Mouse (Mus musculus) limb, embryonic 13.5 days (tissue): ENCODE measurements at regions not wholly inside any gene's neighbourhood (a gene's known extent, or its start where the extent isn't known, plus 50 kb on each side); places are given as distances from the start of the nearest gene placed in this dataset.
A peak's percentile ranks its signal among the peaks of the same experiment; 100 is the strongest.

ENCODE experiments used
- ATAC-seq: fragments of 200-750 bp; cut with Nextera tagmentation; 2 replicates; pipeline ENCODE4 v1.8.0; 2017; ENCODE audit warnings: low read depth, moderate number of reproducible peaks, moderate TSS enrichment; ENCODE audit not compliant: low FRiP score
- H3K27ac ChIP-seq: fragments of 300-500 bp; sonication (generic); 2 replicates; pipeline ENCODE4 v1.5.1; 2015; ENCODE audit warnings: inconsistent platforms, mild to moderate bottlenecking, moderate library complexity
- H3K27me3 ChIP-seq: fragments of 300-500 bp; sonication (generic); 2 replicates; pipeline ENCODE4 v1.6.1; 2015; ENCODE audit warnings: mild to moderate bottlenecking, inconsistent platforms
- H3K36me3 ChIP-seq: fragments of 300-500 bp; sonication (generic); 2 replicates; pipeline ENCODE4 v1.6.1; 2015; ENCODE audit warnings: inconsistent platforms, mild to moderate bottlenecking, moderate library complexity
- H3K4me1 ChIP-seq: fragments of 300-500 bp; sonication (generic); 2 replicates; pipeline ENCODE4 v1.6.1; 2015; ENCODE audit warnings: inconsistent platforms
- H3K4me2 ChIP-seq: fragments of 300-500 bp; sonication (generic); replicated peaks from 2 replicates; pipeline ENCODE4 v1.6.1; 2015; ENCODE audit warnings: inconsistent platforms, mild to moderate bottlenecking, moderate library complexity
- H3K4me3 ChIP-seq: fragments of 300-500 bp; sonication (generic); 2 replicates; pipeline ENCODE4 v1.5.1; 2015; ENCODE audit warnings: moderate library complexity, mild to moderate bottlenecking, inconsistent platforms
- H3K9ac ChIP-seq: fragments of 300-500 bp; sonication (generic); 2 replicates; pipeline ENCODE4 v1.6.1; 2015; ENCODE audit warnings: mild to moderate bottlenecking, inconsistent platforms
- H3K9me3 ChIP-seq: fragments of 300-500 bp; sonication (generic); 2 replicates; pipeline ENCODE4 v1.6.1; 2016; ENCODE audit warnings: inconsistent platforms
- WGBS: fragments of 180-500 bp; shearing (Covaris S2); methylation state at CpG from one replicate; pipeline ENCODE4 v1.1.7; 2015; 5-methylcytosine and 5-hydroxymethylcytosine counted together

DNA sequence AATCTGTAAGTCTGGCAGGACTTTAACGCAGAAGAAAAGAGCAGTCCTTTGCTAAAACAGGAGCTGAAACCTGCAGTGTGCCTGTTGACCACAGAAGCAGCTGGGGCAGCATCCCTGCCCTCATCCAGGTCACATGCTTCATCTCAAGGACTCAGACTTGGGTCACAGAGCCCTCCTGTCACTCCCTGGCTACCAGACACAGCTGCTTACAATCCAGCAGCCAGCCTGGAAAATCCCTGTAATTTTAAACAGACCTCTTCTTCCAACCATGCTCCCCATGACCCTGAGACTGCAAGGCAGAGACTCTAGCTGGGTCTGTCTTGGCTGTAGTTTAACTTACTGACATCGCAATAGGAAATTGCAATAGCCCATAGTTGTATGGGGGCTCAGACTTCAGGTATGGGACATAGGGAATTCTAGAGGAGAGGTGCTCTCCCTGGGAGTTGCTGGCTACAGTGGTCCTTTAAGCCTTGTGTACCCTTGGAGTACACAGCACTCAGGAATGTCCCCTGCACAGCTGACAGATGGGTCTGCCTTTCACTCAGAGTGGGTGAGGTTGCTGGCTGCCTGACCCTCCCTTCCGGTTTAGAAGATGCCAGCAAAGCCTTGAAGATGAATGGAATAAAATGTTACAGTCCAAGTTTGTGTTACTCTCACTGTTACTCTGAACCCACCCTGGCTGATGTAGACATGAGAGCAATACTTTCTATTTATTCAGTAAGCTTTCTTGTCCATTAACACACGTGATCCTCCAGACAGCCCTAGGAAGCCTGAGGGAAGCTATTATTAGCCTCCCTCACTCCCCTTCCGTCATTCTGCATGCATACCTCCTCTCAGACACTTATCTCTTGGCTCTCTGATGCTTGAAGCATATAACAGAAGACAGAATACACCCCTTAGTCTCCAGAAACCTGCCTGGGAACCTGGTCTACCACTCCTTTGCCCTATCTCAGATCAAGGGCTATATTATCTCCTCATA lies 159.7 kb downstream of the Sox11 start:
- H3K36me3 ChIP-seq, result no peaks in the 10 kb centered on the region
- WGBS, result 16% methylated on average over 5 of the region's 5 CpGs
- H3K4me2 ChIP-seq, result no peak overlapping the region
- no peak overlapping the region for H3K4me3 ChIP-seq
- ATAC-seq, result peak; percentile 71
- no peaks in the 10 kb centered on the region for H3K27me3 ChIP-seq
- H3K27ac ChIP-seq, result peak overlapping the region; percentile 48
- peak overlapping the region; percentile 1; the same call in 1 of the 2 replicates for H3K9ac ChIP-seq
- peaks cover 48% of the 10 kb centered on the region for H3K4me1 ChIP-seq
- H3K9me3 ChIP-seq, result peaks cover 3% of the 10 kb centered on the region; the same call in 1 of the 2 replicates

DNA sequence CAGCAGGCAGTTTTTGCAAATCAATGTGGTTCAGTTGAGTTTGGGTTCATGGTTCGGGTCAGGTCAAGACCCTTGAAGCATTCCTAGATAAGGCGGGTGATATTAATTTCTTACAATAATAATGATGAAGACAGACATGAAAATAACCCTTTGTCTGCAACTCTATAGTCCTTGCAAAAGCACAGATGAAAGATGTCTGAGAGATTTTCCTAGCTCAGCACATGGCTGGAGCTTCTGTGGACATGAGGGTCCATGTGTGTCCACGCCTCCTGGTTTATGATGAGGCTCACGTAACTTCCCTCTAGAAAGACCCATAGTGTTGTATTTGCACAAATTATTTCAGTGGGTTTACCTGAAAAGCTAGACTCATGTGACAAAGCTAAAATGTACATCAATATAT lies 168.8 kb downstream of the Sox11 start:
- Histone ChIP-seq H3K27me3 (no peaks in the 10 kb centered on the region), H3K27ac (no peak overlapping the region), H3K4me2 (no peak overlapping the region), H3K9me3 (peaks cover 4% of the 10 kb centered on the region; the same call in 1 of the 2 replicates), H3K4me1 (peaks cover 31% of the 10 kb centered on the region), H3K36me3 (no peaks in the 10 kb centered on the region), H3K4me3 (no peak overlapping the region), H3K9ac (no peak overlapping the region)
- 87% methylated on average over 4 of the region's 4 CpGs for WGBS
- no peak for ATAC-seq

DNA sequence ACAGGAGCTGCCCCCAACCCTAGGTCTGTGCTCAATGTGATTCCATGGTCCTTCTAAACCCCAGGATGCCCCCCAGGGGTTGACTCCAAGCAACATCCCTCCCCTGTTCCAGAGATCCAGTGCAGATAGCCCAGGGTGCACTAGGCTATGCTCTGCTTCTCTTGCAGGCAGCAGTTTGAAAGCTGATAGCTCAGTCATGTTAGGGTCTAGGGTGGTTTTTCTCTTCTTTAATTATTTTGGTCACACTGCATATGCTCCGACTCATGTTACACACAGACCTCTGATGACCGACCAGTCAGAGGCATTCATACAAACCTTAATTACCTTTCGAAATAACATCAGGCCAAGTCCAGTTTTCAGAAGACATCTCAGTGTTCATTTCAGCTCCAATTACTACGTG lies 169.2 kb downstream of the Sox11 start:
- Histone ChIP-seq H3K9ac (no peak overlapping the region), H3K4me2 (no peak overlapping the region), H3K4me3 (no peak overlapping the region), H3K4me1 (peaks cover 31% of the 10 kb centered on the region), H3K27ac (no peak overlapping the region), H3K9me3 (peaks cover 4% of the 10 kb centered on the region; the same call in 1 of the 2 replicates), H3K36me3 (no peaks in the 10 kb centered on the region), H3K27me3 (no peaks in the 10 kb centered on the region)
- 66% methylated on average over 4 of the region's 4 CpGs for whole genome bisulfite sequencing
- ATAC-seq, result no peak

DNA sequence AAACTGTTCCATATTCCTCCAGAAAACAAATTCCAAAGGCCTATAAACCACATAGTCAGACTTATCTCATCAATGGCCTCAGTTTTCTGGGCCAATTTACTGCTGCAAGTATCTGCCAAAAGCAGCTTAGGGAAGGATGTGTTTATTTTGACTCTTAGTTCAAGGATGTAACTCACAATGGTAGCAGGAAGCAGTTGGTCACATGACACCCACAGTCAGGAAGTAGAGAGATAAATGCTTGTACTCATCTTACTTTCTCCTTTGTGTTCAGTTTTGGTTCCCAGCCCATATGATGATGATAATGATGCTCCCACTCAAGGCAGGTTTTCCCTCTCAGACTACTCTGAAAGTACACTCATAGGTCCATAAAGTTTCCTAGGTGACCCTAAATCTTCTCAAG lies 170.8 kb downstream of the Sox11 start:
- H3K36me3 ChIP-seq, result no peaks in the 10 kb centered on the region
- peaks cover 36% of the 10 kb centered on the region for H3K4me1 ChIP-seq
- H3K27ac ChIP-seq, result no peak overlapping the region
- no peaks in the 10 kb centered on the region for H3K9me3 ChIP-seq
- H3K27me3 ChIP-seq, result no peaks in the 10 kb centered on the region
- H3K4me3 ChIP-seq, result no peak overlapping the region
- ATAC-seq, result no peak
- no peak overlapping the region for H3K9ac ChIP-seq
- H3K4me2 ChIP-seq, result no peak overlapping the region

DNA sequence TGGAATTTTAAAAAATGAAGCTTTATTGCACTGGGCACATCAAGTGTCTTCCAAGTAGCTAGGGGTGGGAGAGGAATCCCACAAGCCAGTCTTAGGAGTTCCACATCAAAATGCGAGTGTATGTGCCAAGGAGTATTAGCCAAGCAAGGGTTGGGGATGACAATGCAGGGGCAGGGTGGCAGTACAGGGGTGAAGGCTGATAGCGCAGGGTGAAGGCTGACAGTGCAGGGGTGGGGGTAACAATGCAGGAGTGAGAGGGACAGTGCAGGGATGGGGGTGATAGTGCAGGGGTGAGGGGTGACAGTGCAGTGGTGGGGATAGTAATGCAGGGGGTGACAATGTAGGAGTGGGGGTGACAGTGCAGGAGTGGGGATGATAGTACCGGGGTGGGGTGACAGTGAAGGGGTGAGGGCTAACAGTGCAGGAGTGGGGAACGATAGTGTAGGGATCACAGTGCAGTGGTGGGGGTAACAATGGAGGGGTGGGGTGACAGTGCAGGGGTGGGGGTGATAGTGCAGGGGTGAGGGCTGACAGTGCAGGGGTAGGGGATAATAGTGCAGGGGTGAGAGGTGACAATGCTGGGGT lies 177.4 kb downstream of the Sox11 start:
- no peak overlapping the region for H3K4me2 ChIP-seq
- no peak overlapping the region for H3K4me3 ChIP-seq
- H3K4me1 ChIP-seq, result peaks cover 24% of the 10 kb centered on the region
- no peaks in the 10 kb centered on the region for H3K27me3 ChIP-seq
- ATAC-seq, result no peak
- no peak overlapping the region for H3K27ac ChIP-seq
- no peaks in the 10 kb centered on the region for H3K36me3 ChIP-seq
- H3K9ac ChIP-seq, result no peak overlapping the region
- WGBS, result 95% methylated on average over 4 of the region's 4 CpGs
- no peaks in the 10 kb centered on the region for H3K9me3 ChIP-seq

DNA sequence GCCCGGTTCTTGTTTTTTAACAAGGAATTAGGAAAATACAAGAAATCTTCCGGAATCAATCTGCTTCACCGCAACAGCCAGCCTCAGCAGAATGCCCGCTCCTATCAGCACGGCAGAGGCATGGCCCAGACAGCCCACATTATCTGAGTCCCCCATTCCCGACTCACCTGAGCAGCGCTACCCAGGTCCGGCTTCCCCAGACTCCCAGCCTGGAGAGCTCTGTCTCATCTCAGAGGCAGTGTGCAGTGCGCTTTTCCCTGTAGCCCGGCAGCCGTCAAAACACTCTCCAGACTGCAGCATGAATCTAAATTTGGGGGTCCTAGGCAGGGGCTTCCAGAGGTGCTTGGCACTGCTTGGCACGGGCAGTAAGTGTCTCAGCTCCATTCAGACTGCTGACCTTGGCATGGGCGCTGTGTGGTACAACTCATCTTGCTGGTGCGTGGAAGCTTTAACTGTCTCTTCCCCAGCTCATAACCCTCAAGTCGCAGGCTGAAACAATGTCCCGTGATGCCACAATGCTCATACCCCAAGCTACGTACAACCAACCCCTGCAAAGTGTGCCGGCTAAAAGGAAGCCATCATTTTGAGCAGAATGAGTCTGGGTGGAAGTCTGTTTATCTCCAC lies 182.2 kb downstream of the Sox11 start:
- WGBS, result 64% methylated on average over 18 of the region's 18 CpGs
- H3K27ac ChIP-seq, result peak overlapping the region; percentile 48; the same call in 1 of the 2 replicates
- no peak overlapping the region for H3K4me3 ChIP-seq
- ATAC-seq, result no peak
- peaks cover 46% of the 10 kb centered on the region for H3K4me1 ChIP-seq
- H3K27me3 ChIP-seq, result no peaks in the 10 kb centered on the region
- H3K36me3 ChIP-seq, result no peaks in the 10 kb centered on the region
- H3K9ac ChIP-seq, result peak overlapping the region; percentile 25; the same call in 1 of the 2 replicates
- H3K9me3 ChIP-seq, result no peaks in the 10 kb centered on the region
- peak overlapping the region; percentile 19; the same call in 1 of the 2 replicates for H3K4me2 ChIP-seq

DNA sequence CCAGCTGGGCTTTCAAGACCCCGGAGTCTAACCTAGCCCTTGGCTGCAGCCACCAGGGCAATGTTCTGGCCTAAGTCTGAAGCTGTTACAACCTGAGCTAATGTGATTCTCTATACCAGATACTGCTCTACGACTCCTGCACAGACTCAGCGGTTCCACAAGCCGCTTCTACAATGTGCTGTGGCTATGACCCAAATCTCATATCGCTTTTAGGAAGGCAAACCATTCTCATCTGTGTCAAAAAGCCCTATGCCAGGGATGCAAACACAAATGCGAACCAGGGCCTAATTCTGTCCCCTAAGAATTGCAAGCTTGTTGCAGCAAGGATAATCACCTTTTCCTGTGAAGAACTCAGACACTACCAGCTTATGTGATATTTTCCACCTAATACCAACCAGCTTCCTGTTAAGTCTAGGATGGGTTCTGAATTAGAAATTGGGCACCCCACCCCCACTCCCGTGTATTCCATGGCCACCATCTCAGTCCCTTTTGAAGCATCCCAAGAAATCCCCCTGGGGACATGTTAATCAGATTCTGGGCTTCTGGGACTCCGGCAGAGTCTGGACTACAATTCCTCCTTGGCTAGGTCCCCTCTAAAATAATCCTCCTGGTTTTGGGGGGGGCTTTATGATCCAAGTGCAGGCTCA lies 182.8 kb downstream of the Sox11 start:
- ATAC-seq, result no peak
- Histone ChIP-seq H3K9me3 (no peaks in the 10 kb centered on the region), H3K27ac (no peak overlapping the region), H3K4me1 (peaks cover 48% of the 10 kb centered on the region), H3K4me3 (no peak overlapping the region), H3K36me3 (no peaks in the 10 kb centered on the region), H3K4me2 (no peak overlapping the region), H3K27me3 (no peaks in the 10 kb centered on the region), H3K9ac (no peak overlapping the region)
- 67% methylated on average over 8 of the region's 8 CpGs for WGBS

DNA sequence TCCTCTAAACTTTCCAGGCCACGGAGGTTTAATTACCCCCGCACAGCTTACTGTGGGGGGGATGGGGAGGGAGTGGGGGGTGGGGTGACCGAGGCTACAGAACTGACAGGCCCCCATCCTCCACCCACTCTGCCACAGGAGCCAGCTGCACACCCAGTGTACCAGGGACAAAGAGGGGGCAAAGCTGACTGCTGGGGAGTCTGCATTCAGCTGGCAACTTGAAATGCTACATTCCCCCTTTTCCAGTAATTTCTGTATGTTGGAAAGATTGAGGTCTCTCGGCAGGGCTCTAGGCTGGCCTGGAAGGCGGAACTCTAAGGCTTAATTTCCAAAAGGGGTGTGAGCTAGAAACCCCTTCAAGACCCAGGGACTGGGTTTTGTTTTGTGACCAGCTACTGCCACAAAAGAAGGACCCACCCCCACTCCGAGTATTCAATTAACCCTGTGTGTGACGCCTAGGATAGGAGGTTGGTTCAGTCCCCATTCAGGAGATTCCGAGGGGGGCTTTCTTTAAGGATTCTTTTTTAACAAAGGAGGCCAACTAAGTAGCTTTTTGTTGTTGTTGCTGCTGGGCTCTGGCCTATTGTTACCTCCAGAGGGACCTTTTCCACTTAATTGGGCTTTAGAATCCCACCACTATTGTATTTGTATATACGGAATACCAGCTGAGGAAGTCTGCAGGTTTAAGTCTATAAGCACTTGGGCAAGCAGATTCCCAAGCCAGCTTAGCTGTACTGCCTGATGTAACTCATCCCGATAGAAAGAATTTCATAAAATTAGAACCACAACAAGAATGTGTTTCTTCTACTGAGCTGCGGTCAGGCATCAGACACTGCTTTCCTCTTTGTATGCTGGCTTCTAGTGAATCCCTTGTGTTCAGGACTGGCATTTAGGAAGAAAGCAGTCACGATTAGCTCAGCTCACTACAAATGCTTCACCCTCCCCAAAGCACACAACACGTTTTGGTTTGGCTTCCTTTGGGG lies 191.2 kb downstream of the Sox11 start:
- H3K4me2 ChIP-seq, result peak overlapping the region; percentile 14; the same call in 1 of the 2 replicates
- peaks cover 37% of the 10 kb centered on the region for H3K4me1 ChIP-seq
- no peaks in the 10 kb centered on the region for H3K9me3 ChIP-seq
- no peak overlapping the region for H3K4me3 ChIP-seq
- no peaks in the 10 kb centered on the region for H3K27me3 ChIP-seq
- H3K27ac ChIP-seq, result peak overlapping the region; percentile 55
- WGBS, result 24% methylated on average over 13 of the region's 13 CpGs
- H3K36me3 ChIP-seq, result no peaks in the 10 kb centered on the region
- H3K9ac ChIP-seq, result no peak overlapping the region
- peak; percentile 64; the same call in 1 of the 2 replicates for ATAC-seq

DNA sequence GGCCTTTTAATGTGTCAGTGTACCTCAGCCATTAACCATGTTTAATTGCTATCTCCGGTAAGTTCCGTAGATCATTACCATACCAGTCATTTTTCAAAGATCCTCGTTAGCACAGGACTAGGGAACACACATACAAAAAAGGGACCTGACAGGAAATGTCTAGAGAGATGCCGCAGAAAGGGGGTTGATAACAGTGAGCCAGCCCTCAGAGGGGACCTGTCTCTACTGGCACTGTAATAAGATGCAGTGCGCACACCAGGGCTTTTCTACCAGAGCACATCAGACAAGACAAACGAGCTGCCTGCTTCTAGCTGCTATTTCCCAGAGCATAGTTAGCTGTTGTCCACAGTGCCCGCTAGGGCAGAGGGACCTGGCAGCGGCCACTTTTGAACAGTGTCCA lies 199.1 kb downstream of the Sox11 start:
- 48% methylated on average over 8 of the region's 8 CpGs for WGBS
- no peak overlapping the region for H3K27ac ChIP-seq
- no peaks in the 10 kb centered on the region for H3K27me3 ChIP-seq
- no peak overlapping the region for H3K4me2 ChIP-seq
- H3K4me1 ChIP-seq, result peaks cover 25% of the 10 kb centered on the region
- H3K4me3 ChIP-seq, result no peak overlapping the region
- H3K9ac ChIP-seq, result no peak overlapping the region
- ATAC-seq, result no peak
- no peaks in the 10 kb centered on the region for H3K9me3 ChIP-seq
- no peaks in the 10 kb centered on the region for H3K36me3 ChIP-seq

DNA sequence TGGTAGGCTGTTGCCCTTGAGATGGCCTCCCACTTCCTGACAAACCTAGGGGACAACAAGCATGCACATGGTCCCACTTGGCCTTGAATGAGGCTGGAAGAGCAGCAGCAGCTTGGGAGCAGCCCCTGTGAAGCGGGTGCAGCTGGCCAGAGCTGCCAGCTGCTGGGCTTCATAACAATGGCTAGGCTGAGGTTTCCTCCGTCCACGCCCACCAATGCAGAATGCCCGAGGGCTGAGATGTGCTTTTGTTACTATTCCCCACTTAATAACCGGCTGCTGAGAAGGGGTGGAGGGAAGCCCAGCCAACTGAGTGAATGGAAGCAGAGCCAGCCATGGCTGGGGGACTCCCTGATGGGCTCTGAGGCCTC lies 202.1 kb downstream of the Sox11 start:
- H3K9me3 ChIP-seq, result no peaks in the 10 kb centered on the region
- H3K9ac ChIP-seq, result no peak overlapping the region
- H3K36me3 ChIP-seq, result no peaks in the 10 kb centered on the region
- no peak overlapping the region for H3K4me2 ChIP-seq
- ATAC-seq, result peak; percentile 37
- no peaks in the 10 kb centered on the region for H3K27me3 ChIP-seq
- H3K4me1 ChIP-seq, result peaks cover 55% of the 10 kb centered on the region
- WGBS, result 25% methylated on average over 5 of the region's 5 CpGs
- H3K4me3 ChIP-seq, result no peak overlapping the region
- H3K27ac ChIP-seq, result no peak overlapping the region; the same call in 1 of the 2 replicates
